Mouse (Mus musculus) midbrain, embryonic 12.5 days (tissue): ENCODE results near the gene Ky. TPM values are rescaled to one million over a fixed set of nuclear protein-coding genes. Genes with fewer than 3 reads are reported as not detected.

ENCODE experiments used
- ATAC-seq: fragments of 200-750 bp; cut with Nextera tagmentation; 2 replicates; pipeline ENCODE4 v1.8.0; 2017; ENCODE audit warnings: low read depth, moderate TSS enrichment, moderate library complexity; ENCODE audit not compliant: low FRiP score
- H3K27ac ChIP-seq: fragments of 300-500 bp; sonication (generic); replicated peaks from 2 replicates; pipeline ENCODE4 v1.5.1; 2016; ENCODE audit warnings: mild to moderate bottlenecking
- H3K27me3 ChIP-seq: fragments of 300-500 bp; sonication (generic); 2 replicates; pipeline ENCODE4 v1.6.1; 2016; ENCODE audit warnings: mild to moderate bottlenecking
- H3K36me3 ChIP-seq: fragments of 300-500 bp; sonication (generic); 2 replicates; pipeline ENCODE4 v1.6.1; 2016
- H3K4me1 ChIP-seq: fragments of 300-500 bp; sonication (generic); 2 replicates; pipeline ENCODE4 v1.6.1; 2016
- H3K4me2 ChIP-seq: fragments of 300-500 bp; sonication (generic); replicated peaks from 2 replicates; pipeline ENCODE4 v1.6.1; 2016; ENCODE audit warnings: mild to moderate bottlenecking, moderate library complexity
- H3K4me3 ChIP-seq: fragments of 300-500 bp; sonication (generic); 2 replicates; pipeline ENCODE4 v1.5.1; 2016; ENCODE audit warnings: mild to moderate bottlenecking
- H3K9ac ChIP-seq: fragments of 300-500 bp; sonication (generic); replicated peaks from 2 replicates; pipeline ENCODE4 v1.6.1; 2016; ENCODE audit warnings: mild to moderate bottlenecking, moderate library complexity
- H3K9me3 ChIP-seq: fragments of 300-500 bp; sonication (generic); 2 replicates; pipeline ENCODE4 v1.6.1; 2016; ENCODE audit warnings: mild to moderate bottlenecking
- WGBS: fragments of 180-500 bp; shearing (Covaris S2); methylation state at CpG from one replicate; pipeline ENCODE4 v1.1.7; 2016; 5-methylcytosine and 5-hydroxymethylcytosine counted together
- polyA plus RNA-seq: library from polyadenylated mRNA; unstranded; fragments of >200 nt; fragmentation: Nextera tagmentation; extraction: Ambion mirVana; gene quantifications from 2 replicates; pipeline ENCODE4 v1.2.1, GENCODE M21; 2016

The Ky gene
- polyA plus RNA-seq, 1 experiment from 2014 or later = 0.61 TPM

DNA sequence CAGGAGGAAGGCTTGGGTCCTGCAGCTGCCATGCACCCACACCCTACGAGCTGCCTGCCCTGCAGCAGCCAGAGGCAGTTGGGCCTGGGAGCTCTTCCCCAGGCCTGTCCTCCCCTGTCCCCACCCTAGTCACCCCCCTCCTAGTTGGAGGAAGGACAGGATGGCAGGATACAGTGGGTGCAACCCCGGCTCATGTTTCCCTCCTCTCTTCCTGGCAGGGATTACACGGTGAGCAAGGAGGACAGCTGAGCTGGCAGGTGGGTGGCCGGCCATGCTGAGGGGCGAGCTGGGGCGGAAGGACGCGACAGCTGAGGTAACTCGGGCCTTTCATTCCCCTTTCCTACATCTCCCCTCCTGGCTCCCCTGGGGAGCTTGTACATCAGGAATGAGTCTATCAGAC lies 11.1 kb upstream of the Ky start:
- H3K9me3 ChIP-seq = no peaks in the 10 kb centered on the region
- H3K36me3 ChIP-seq = no peaks in the 10 kb centered on the region
- 71% methylated on average over 9 of the region's 9 CpGs for WGBS
- no peak for ATAC-seq
- no peak overlapping the region for H3K4me2 ChIP-seq
- H3K4me3 ChIP-seq = no peak overlapping the region
- no peaks in the 10 kb centered on the region for H3K4me1 ChIP-seq
- H3K27me3 ChIP-seq = no peaks in the 10 kb centered on the region
- H3K9ac ChIP-seq = no peak overlapping the region
- H3K27ac ChIP-seq = no peak overlapping the region

DNA sequence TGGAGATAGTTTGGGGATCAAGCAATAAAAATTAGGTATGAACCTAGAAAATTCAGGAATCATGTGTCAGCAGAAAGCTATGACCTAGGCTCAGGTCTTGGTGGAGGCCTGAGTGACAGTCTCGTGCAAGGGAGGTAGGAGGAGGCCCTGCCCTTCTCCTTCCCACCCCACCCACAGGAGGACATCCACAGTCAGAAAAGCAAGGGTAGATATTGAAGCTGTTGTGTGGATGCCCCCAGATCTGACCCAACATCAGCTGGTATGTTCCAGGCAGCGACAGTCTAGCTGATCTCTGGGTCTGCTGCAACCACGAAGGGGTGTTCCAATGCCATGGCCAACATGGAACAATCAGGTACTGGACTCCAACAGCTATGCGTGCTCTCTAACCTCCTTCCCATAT lies 10.3 kb upstream of the Ky start:
- no peak for ATAC-seq
- Histone ChIP-seq H3K9me3 (no peaks in the 10 kb centered on the region), H3K9ac (no peak overlapping the region), H3K36me3 (no peaks in the 10 kb centered on the region), H3K27me3 (no peaks in the 10 kb centered on the region), H3K27ac (no peak overlapping the region), H3K4me1 (no peaks in the 10 kb centered on the region), H3K4me3 (no peak overlapping the region), H3K4me2 (no peak overlapping the region)
- WGBS = 89% methylated on average over 4 of the region's 4 CpGs

DNA sequence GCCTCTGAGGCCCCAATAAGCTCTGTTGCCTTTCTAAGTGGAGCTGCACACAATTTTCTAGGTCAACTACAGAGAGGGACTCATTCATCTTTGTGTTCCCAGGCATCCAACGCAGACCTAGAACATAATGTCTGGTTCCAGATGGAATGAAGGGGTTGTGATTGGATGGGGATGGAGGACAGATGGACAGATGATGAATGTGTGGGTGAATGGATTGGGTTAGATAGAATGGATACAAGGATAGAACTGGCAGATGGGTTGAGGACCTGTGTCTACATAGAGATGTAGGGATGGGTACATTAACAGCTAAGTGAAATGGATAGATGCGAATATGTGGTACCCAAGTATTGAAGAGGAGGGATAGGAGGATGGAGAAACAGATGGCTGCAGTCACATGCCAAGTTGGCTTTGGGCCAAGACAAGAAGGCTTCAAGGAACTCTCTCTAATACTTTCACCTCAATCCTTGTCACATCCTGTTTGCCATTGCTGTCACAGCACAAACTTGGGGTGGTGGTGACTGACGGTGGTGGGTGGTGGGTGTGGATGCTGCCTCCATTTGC lies 9.0 kb upstream of the Ky start:
- H3K4me1 ChIP-seq = no peaks in the 10 kb centered on the region
- H3K36me3 ChIP-seq = no peaks in the 10 kb centered on the region
- H3K4me2 ChIP-seq = no peak overlapping the region
- no peak overlapping the region for H3K27ac ChIP-seq
- no peaks in the 10 kb centered on the region for H3K9me3 ChIP-seq
- H3K9ac ChIP-seq = no peak overlapping the region
- ATAC-seq = no peak
- 86% methylated on average over 3 of the region's 3 CpGs for WGBS
- no peak overlapping the region for H3K4me3 ChIP-seq
- H3K27me3 ChIP-seq = no peaks in the 10 kb centered on the region

DNA sequence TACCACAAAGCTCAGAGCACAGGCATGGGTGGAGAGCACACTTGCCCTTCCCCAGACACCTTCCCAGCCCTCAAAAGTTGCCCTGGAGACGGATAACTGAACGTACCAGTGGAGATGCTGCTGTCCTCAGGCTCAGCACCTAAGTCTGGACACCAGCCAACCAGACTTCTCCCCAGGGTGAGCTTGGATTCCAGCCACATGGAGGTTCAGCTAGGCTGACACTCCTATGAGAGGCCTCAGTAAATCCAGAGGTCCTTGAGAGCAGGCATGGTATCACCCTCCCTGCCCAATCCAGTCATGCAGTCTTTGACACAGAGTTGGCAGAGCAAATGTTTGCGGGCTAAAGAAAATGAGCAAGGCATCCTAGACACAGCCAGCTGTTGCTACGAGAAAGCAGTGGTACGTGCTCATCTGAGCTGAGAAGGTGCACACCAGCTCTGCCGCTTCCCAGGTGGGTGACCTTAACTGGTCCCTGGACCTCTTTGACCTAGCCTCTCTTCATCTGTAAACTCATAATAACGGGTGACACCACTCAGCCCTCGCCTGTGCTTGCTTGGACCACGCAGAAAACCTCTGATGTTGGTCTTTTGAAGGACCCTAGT lies 8.4 kb upstream of the Ky start:
- H3K9ac ChIP-seq = no peak overlapping the region
- no peaks in the 10 kb centered on the region for H3K27me3 ChIP-seq
- no peak overlapping the region for H3K4me2 ChIP-seq
- H3K4me3 ChIP-seq = no peak overlapping the region
- 87% methylated on average over 9 of the region's 9 CpGs for WGBS
- no peaks in the 10 kb centered on the region for H3K36me3 ChIP-seq
- no peaks in the 10 kb centered on the region for H3K4me1 ChIP-seq
- ATAC-seq = no peak
- H3K27ac ChIP-seq = no peak overlapping the region
- no peaks in the 10 kb centered on the region for H3K9me3 ChIP-seq

DNA sequence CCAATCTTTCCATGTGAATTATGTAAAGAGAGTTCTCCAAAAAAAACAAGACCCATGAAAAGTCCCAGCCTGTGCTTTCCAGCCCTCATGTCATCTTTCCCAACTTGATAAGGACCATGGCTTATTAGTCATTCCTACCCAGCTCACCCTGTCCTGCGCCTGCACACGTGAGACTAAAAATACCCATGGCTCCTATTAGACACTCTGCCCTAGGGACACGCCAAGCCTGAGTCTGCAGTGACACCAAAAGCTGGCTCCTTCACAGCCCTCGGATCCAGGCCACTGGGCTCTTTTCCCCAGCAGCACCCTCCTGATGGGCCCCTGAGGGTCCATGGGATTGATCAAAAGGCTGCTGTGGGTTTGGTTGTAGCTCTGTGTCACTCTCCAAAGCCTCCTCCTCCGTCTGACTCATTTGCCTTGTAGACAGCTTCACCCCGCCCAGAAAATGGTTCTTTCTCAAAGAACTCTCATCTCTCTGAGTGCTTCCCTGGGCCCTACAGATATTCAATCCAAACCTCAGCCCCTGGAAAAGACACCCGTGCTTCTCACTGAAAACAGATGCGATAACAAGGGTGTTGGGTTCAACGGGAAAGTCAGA lies 7.6 kb upstream of the Ky start:
- WGBS = 87% methylated on average over 9 of the region's 9 CpGs
- Histone ChIP-seq H3K9ac (no peak overlapping the region), H3K27ac (no peak overlapping the region)

DNA sequence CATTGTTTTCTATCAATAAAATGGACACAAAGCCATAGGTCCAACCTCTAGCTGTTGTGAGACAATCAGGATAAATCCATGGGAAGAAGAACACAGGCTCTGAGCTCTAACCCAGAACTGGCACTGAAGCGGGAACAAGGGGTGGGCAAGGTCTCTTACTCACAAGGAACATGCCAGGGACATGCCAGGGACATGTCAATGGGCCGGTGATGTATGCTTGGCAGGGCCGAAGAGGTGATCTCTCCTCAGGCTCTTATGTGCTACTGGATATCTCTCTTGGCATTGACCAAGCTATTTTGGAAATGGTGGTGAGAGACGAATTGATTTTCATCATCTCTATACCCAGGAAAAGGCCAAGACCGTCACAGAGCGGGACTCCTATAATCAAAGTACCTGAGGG lies 6.8 kb upstream of the Ky start:
- no peaks in the 10 kb centered on the region for H3K27me3 ChIP-seq
- H3K4me1 ChIP-seq = no peaks in the 10 kb centered on the region
- WGBS = 93% methylated on average over 6 of the region's 6 CpGs

More for the DNA sequence above, 7.6 kb upstream of the Ky start:
- no peaks in the 10 kb centered on the region for H3K9me3 ChIP-seq
- H3K4me1 ChIP-seq = no peaks in the 10 kb centered on the region
- H3K36me3 ChIP-seq = no peaks in the 10 kb centered on the region
- H3K4me2 ChIP-seq = no peak overlapping the region
- ATAC-seq = no peak
- no peak overlapping the region for H3K4me3 ChIP-seq
- no peaks in the 10 kb centered on the region for H3K27me3 ChIP-seq

DNA sequence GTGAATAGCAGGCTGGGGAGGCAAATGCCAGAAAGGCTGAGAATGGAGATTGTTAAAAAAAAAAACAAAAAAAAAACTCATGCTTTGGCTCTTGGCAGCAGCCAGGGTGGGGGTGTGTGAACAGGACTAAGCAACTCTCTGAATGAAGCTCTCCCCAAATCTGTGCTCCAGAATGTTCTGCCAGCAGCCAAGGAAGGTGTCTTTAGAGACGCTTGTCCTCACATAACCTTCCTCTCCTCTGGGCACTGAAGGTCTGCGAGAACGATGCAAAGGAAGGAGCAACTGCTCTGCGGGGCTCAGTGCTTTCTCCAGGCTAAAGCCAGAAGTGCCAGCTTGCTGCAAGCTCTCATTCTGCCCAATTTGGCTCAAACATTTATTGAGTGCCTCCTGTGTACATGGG lies 6.3 kb upstream of the Ky start:
- no peak overlapping the region for H3K4me3 ChIP-seq
- ATAC-seq = no peak
- 96% methylated on average over 4 of the region's 4 CpGs for WGBS
- no peaks in the 10 kb centered on the region; the same call in 1 of the 2 replicates for H3K27me3 ChIP-seq
- no peaks in the 10 kb centered on the region for H3K4me1 ChIP-seq
- no peaks in the 10 kb centered on the region for H3K36me3 ChIP-seq
- no peak overlapping the region for H3K4me2 ChIP-seq
- H3K9ac ChIP-seq = no peak overlapping the region
- H3K27ac ChIP-seq = no peak overlapping the region
- H3K9me3 ChIP-seq = no peaks in the 10 kb centered on the region

More for the DNA sequence above, 6.8 kb upstream of the Ky start:
- Histone ChIP-seq H3K4me2 (no peak overlapping the region), H3K9ac (no peak overlapping the region), H3K36me3 (no peaks in the 10 kb centered on the region), H3K4me3 (no peak overlapping the region), H3K9me3 (no peaks in the 10 kb centered on the region), H3K27ac (no peak overlapping the region)
- no peak for ATAC-seq

DNA sequence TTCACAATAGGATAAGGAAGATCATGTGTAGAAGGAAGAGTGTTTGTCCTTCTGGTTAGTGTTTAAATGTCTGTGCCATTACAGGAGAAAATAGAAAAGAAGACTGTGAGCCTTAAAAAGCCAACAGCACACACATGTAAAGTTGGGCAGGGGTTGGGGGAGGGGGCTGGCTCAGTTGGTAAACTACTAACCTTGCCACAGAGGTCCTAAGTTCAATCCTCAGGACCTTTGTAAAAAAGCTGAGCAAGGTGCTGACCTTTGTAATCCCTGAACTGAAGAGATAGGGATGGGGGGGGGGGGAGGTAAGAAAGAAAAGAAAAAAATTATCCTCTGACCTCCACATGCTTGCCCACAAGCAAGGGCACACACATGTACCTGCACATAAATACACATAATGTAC lies 5.8 kb upstream of the Ky start:
- ATAC-seq = no peak
- Histone ChIP-seq H3K27ac (no peak overlapping the region), H3K36me3 (no peaks in the 10 kb centered on the region), H3K4me3 (no peak overlapping the region), H3K4me2 (no peak overlapping the region), H3K9me3 (no peaks in the 10 kb centered on the region), H3K27me3 (peaks cover 5% of the 10 kb centered on the region), H3K9ac (no peak overlapping the region), H3K4me1 (no peaks in the 10 kb centered on the region)

DNA sequence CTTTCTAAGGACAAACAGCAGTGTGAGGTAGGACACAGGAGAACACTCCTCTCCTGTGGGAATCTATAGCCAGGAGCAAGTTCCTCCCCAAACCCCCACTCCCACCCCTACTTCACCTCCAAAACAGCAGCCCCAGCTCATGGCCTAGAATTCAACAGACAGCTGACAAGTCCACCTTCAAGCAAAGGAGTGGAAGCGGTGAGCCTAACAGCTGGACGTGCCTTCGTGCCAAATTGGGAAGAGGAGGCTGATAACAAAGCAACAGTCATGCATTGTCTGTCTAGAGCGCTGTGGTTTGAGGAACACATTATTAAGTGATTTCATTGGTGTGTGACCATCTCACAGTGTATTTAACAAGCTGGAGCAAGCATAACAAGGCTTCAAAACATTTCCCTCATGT lies 4.4 kb upstream of the Ky start:
- H3K36me3 ChIP-seq = no peaks in the 10 kb centered on the region
- WGBS = 71% methylated on average over 4 of the region's 4 CpGs
- H3K27me3 ChIP-seq = peaks cover 18% of the 10 kb centered on the region
- no peaks in the 10 kb centered on the region for H3K9me3 ChIP-seq
- H3K4me1 ChIP-seq = peaks cover 6% of the 10 kb centered on the region; the same call in 1 of the 2 replicates
- H3K4me2 ChIP-seq = no peak overlapping the region
- H3K4me3 ChIP-seq = no peak overlapping the region
- no peak overlapping the region for H3K9ac ChIP-seq
- no peak for ATAC-seq
- H3K27ac ChIP-seq = no peak overlapping the region

DNA sequence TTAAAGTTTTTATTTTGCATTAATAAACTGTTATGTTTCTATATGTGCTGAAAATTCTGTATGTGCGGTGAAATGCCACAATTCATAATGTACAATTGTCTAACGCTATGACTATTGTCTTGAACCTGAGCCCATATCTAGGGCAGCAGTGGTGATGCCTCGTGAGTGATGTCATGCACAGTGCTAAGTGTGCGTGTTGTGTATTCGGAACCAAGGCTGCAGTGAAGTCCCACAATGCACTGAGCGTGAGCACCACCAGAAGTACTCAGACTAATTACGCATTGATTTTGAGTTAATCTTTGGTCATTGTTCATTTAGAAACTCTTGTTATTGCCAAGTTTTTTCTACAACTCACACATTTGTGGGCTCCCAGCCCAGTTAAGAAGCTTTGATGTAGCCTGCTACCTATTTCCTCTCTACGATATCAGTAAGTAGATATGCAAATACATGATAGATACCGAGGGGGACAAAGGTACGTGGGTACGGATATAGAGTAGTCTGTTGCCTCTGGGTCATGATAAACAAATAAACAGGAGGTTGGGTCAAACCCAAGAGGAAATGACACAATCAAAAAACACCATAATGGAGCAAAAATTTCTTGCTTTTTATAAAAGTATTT lies 3.4 kb upstream of the Ky start:
- peaks cover 10% of the 10 kb centered on the region; the same call in 1 of the 2 replicates for H3K4me1 ChIP-seq
- no peaks in the 10 kb centered on the region for H3K9me3 ChIP-seq
- WGBS = 90% methylated on average over 11 of the region's 11 CpGs
- no peak overlapping the region for H3K9ac ChIP-seq
- H3K36me3 ChIP-seq = no peaks in the 10 kb centered on the region
- no peak overlapping the region for H3K4me2 ChIP-seq
- no peak overlapping the region for H3K4me3 ChIP-seq
- H3K27ac ChIP-seq = no peak overlapping the region
- peaks cover 28% of the 10 kb centered on the region for H3K27me3 ChIP-seq
- ATAC-seq = no peak

DNA sequence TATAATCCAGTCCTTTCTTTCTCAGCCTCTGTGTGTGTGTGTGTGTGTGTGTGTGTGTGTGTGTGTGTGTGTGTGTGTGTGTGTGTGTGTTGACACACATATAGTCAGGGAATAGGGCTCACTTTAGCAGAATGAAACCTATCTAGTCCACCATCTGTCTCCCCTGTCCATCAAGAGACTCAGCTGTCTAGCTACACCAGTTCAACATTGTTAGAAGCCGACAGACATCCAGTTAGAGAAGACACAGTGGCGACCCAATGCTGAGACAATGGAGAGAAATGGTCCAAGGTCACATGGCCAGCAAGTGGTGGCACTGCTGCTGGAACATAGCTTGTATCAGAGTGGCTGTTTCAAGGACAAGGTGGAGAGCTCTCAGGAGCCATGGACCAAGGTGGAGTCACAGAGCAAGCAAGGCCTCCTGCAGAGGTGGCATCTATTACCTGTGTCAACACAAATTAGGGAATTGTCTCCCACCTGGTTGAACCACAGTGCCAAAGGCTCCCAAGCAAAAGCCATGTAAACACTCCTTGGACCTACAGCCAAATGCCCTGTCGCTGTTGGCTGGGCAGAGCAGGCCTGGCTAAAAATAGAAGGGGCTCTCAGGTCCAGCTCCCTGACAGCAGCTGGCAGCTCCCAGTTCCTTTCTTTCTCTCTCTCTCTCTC lies 703 bp upstream of the Ky start:
- Histone ChIP-seq H3K4me2 (no peak overlapping the region), H3K9ac (no peak overlapping the region), H3K27me3 (peaks cover 42% of the 10 kb centered on the region), H3K27ac (no peak overlapping the region), H3K9me3 (no peaks in the 10 kb centered on the region), H3K4me3 (no peak overlapping the region), H3K36me3 (no peaks in the 10 kb centered on the region), H3K4me1 (peaks cover 10% of the 10 kb centered on the region; the same call in 1 of the 2 replicates)
- 83% methylated on average over 3 of the region's 3 CpGs for WGBS
- no peak for ATAC-seq

DNA sequence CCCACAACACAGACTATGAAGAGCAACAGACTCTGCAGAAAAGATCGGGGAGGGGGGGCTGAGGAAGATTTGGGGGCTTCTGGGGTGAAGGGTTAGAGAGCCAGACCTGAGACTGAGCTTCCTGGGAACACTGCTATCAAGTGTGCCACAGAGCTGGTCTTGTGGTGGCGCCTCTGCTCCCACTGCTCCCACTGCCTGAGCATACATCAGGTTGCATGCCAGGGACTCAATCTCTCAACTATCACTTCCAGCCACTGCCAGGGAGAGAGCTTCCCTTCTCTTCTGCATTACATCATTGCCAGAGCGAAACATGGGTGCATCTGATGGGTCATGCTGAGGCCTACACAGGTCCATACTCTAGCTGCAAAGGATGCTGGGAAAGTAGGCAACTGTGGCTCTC lies 2.8 kb downstream of the Ky start:
- Histone ChIP-seq H3K36me3 (no peaks in the 10 kb centered on the region), H3K9ac (no peak overlapping the region), H3K4me3 (no peak overlapping the region), H3K4me2 (no peak overlapping the region), H3K27me3 (peaks cover 44% of the 10 kb centered on the region), H3K4me1 (peaks cover 10% of the 10 kb centered on the region; the same call in 1 of the 2 replicates), H3K9me3 (no peaks in the 10 kb centered on the region), H3K27ac (no peak overlapping the region)
- ATAC-seq = no peak
- 86% methylated on average over 3 of the region's 3 CpGs for WGBS
